Mouse (Mus musculus) lung, embryonic 16.5 days (tissue): Measurements from ENCODE around the gene Slc35f2. TPM values are rescaled to one million over a fixed set of nuclear protein-coding genes. Genes with fewer than 3 reads are reported as not detected.
A peak's percentile ranks its signal among the peaks of the same experiment; 100 is the strongest.

Experiments used
- ATAC-seq: fragments of 200-750 bp; cut with Nextera tagmentation; 2 replicates; pipeline ENCODE4 v1.8.0; 2017; ENCODE audit warnings: low read depth, mild to moderate bottlenecking, moderate library complexity
- H3K27ac ChIP-seq: fragments of 300-500 bp; sonication (generic); 2 replicates; pipeline ENCODE4 v1.5.1; 2014; ENCODE audit warnings: mild to moderate bottlenecking, control low read depth, low read length
- H3K27me3 ChIP-seq: fragments of 300-500 bp; sonication (generic); 2 replicates; pipeline ENCODE4 v1.6.1; 2014; ENCODE audit warnings: low read depth, low read length, mixed read lengths; ENCODE audit not compliant: control insufficient read depth, insufficient read depth
- H3K36me3 ChIP-seq: fragments of 300-500 bp; sonication (generic); 2 replicates; pipeline ENCODE4 v1.6.1; 2014; ENCODE audit warnings: low read length; ENCODE audit not compliant: control insufficient read depth, insufficient read depth
- H3K4me1 ChIP-seq: fragments of 300-500 bp; sonication (generic); replicated peaks from 2 replicates; pipeline ENCODE4 v1.6.1; 2014; ENCODE audit warnings: low read length, mixed read lengths; ENCODE audit not compliant: control insufficient read depth, insufficient read depth
- H3K4me2 ChIP-seq: fragments of 300-500 bp; sonication (generic); 2 replicates; pipeline ENCODE4 v1.6.1; 2014; ENCODE audit warnings: low read depth, low read length, control low read depth
- H3K4me3 ChIP-seq: fragments of 300-500 bp; sonication (generic); 2 replicates; pipeline ENCODE4 v1.5.1; 2014; ENCODE audit warnings: mild to moderate bottlenecking, low read length, control low read depth
- H3K9ac ChIP-seq: fragments of 300-500 bp; sonication (generic); 2 replicates; pipeline ENCODE4 v1.6.1; 2014; ENCODE audit warnings: low read length, control low read depth
- H3K9me3 ChIP-seq: fragments of 300-500 bp; sonication (generic); 2 replicates; pipeline ENCODE4 v1.6.1; 2016; ENCODE audit warnings: low read length; ENCODE audit not compliant: control insufficient read depth
- WGBS: fragments of 180-500 bp; shearing (Covaris S2); extraction: QIAGEN DNeasy Blood & Tissue Kit; methylation state at CpG from one replicate; pipeline ENCODE4 v1.1.7; 2014; 5-methylcytosine and 5-hydroxymethylcytosine counted together
- polyA plus RNA-seq: library from polyadenylated mRNA; unstranded; fragments of >200 nt; fragmentation: Nextera tagmentation; extraction: Ambion mirVana; gene quantifications from 2 replicates; pipeline ENCODE4 v1.2.1, GENCODE M21; 2015

Gene Slc35f2
- polyA plus RNA-seq = 5.4 and 5.8 TPM in 2 replicates

- H3K9me3 ChIP-seq = no peaks in the 10 kb centered on the region
- under 1% methylated on average over 49 of the region's 50 CpGs for WGBS
These were observed at the start of gene Slc35f2 for GRCm38 (mm10) chr9:53771344-53772021. Gene Slc35f2, plus strand, starts transcription at chr9:53771538.

DNA sequence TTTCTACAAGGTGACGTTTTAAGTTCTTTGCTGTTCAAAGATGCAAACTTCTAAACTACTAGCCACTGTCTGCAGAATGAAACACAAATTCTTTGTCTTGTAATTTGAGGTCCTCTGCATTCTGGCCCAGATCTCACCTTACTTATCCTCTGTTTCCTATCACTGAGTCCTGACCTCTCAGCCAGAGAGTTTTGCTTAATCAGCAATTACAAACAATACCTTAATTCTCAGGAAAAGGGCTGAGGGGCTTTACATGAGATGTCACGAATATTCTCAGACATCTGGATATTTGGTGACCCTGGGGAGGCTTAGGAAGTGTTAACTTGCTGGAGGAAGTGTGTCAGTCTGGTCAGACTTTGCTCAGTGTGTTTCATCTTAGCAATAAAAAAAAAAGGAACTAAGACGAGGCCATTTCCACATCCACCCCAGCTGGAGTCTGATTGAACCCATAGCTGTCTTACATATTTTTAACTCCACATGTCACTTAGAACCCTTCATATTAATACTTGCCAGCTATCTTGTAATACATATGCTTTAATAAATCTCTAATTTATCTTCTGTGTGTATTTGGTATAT is 30.4 kb upstream of the Slc35f2 start:
- Histone ChIP-seq H3K27ac (no peak overlapping the region), H3K27me3 (no peaks in the 10 kb centered on the region), H3K4me3 (no peak overlapping the region), H3K4me1 (no peaks in the 10 kb centered on the region), H3K9ac (no peak overlapping the region), H3K36me3 (no peaks in the 10 kb centered on the region), H3K4me2 (no peak overlapping the region), H3K9me3 (no peaks in the 10 kb centered on the region)
- 31% methylated on average over 3 of the region's 3 CpGs for WGBS
- no peak for ATAC-seq

More at GRCm38 (mm10) chr9:53771344-53772021, at the start of gene Slc35f2:
- Histone ChIP-seq H3K9ac (peak within 1 kb of the TSS; percentile 69), H3K4me2 (peak within 1 kb of the TSS; percentile 95), H3K4me1 (no peaks in the 10 kb centered on the region), H3K36me3 (no peaks in the 10 kb centered on the region), H3K4me3 (peak within 1 kb of the TSS; percentile 65), H3K27me3 (peaks cover 5% of the 10 kb centered on the region; the same call in 1 of the 2 replicates), H3K27ac (no peak within 1 kb of the TSS)
- ATAC-seq = peak; percentile 86

DNA sequence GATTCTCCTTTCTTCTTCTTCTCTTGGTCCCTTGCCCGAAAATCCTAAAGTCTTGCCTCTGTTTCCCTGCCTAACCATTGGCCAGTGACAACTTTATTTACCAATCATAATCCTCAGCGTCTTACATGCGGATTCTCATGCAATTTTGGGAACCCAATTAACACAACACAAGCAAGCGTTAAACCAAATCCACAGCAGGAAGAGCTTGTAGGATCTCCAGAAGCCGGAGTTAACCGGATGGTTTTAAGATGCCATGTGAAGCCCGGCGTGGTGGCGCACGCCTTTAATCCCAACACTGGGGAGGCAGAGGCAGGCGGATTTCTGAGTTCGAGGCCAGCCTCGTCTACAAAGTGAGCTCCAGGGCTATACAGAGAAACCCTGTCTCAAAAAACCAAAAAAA is 20.9 kb upstream of the Slc35f2 start:
- no peak overlapping the region for H3K9ac ChIP-seq
- ATAC-seq = no peak
- no peaks in the 10 kb centered on the region for H3K27me3 ChIP-seq
- WGBS = 85% methylated on average over 13 of the region's 13 CpGs
- H3K4me3 ChIP-seq = no peak overlapping the region
- no peaks in the 10 kb centered on the region for H3K36me3 ChIP-seq
- no peaks in the 10 kb centered on the region for H3K9me3 ChIP-seq
- no peak overlapping the region for H3K4me2 ChIP-seq
- H3K4me1 ChIP-seq = no peaks in the 10 kb centered on the region
- no peak overlapping the region for H3K27ac ChIP-seq

DNA sequence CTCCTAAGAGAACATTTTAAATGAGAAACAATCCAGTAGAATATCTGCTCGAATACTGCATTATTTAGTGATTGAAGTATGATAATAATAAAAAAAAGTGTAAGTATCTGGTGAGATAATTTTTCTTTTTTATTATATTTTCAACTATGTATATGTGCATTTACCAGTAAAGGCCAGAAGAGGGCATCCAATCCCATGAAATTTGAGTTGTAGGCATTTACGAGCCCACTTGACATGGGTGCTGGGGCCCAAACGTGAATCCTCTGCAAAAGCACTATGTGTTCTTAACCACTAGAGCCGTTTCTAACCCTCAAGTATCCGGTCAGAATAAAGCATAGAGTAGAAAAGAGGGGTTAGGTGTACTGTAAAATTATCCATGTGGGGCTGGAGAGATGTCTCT is 20.4 kb upstream of the Slc35f2 start:
- ATAC-seq = no peak
- H3K4me2 ChIP-seq = no peak overlapping the region
- no peaks in the 10 kb centered on the region for H3K9me3 ChIP-seq
- H3K4me1 ChIP-seq = no peaks in the 10 kb centered on the region
- H3K27me3 ChIP-seq = no peaks in the 10 kb centered on the region
- 40% methylated on average over 5 of the region's 5 CpGs for WGBS
- no peak overlapping the region for H3K9ac ChIP-seq
- H3K27ac ChIP-seq = no peak overlapping the region
- no peak overlapping the region for H3K4me3 ChIP-seq
- no peaks in the 10 kb centered on the region for H3K36me3 ChIP-seq

GRCm38 (mm10) chr9:53754801-53755200 is 16.5 kb upstream of the Slc35f2 start:
- Histone ChIP-seq H3K27ac (no peak overlapping the region), H3K9ac (no peak overlapping the region), H3K27me3 (no peaks in the 10 kb centered on the region), H3K4me2 (no peak overlapping the region), H3K9me3 (no peaks in the 10 kb centered on the region), H3K4me1 (no peaks in the 10 kb centered on the region), H3K4me3 (no peak overlapping the region), H3K36me3 (no peaks in the 10 kb centered on the region)
- ATAC-seq = no peak

- 86% methylated on average over 2 of the region's 2 CpGs for WGBS
- no peak for ATAC-seq
- no peak overlapping the region for H3K4me3 ChIP-seq
These were observed 13.2 kb upstream of the Slc35f2 start for GRCm38 (mm10) chr9:53758142-53758541.

GRCm38 (mm10) chr9:53764697-53765096 is 6.6 kb upstream of the Slc35f2 start:
- Histone ChIP-seq H3K27me3 (no peaks in the 10 kb centered on the region), H3K27ac (no peak overlapping the region), H3K4me2 (no peak overlapping the region), H3K4me1 (no peaks in the 10 kb centered on the region), H3K9me3 (no peaks in the 10 kb centered on the region), H3K4me3 (no peak overlapping the region), H3K36me3 (no peaks in the 10 kb centered on the region), H3K9ac (no peak overlapping the region)
- 85% methylated on average over 8 of the region's 8 CpGs for WGBS
- no peak for ATAC-seq

More at GRCm38 (mm10) chr9:53758142-53758541, 13.2 kb upstream of the Slc35f2 start:
- no peak overlapping the region for H3K9ac ChIP-seq
- no peaks in the 10 kb centered on the region for H3K9me3 ChIP-seq
- H3K36me3 ChIP-seq = no peaks in the 10 kb centered on the region
- H3K4me1 ChIP-seq = no peaks in the 10 kb centered on the region
- H3K27ac ChIP-seq = no peak overlapping the region
- H3K27me3 ChIP-seq = no peaks in the 10 kb centered on the region
- H3K4me2 ChIP-seq = no peak overlapping the region

DNA sequence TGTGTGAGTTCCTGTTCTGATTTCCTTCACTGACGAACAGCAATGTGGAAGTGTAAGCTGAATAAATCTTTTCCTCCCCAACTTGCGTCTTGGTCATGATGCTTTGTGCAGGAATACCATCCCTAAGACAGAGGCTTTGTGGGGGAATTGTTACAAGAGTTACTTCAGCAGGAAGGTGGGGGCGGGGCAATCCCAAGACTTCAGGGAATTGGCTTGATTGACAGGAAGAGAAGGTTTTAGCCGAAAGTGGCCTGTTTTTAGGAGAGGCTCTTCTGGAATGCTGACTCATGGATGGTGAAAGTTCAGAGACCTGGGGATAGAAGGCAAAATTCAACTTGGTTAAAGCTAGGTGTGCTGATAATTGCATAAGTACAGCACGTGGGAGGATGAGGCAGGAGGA is 2.9 kb upstream of the Slc35f2 start:
- Histone ChIP-seq H3K9me3 (no peaks in the 10 kb centered on the region), H3K4me3 (no peak overlapping the region), H3K4me1 (no peaks in the 10 kb centered on the region), H3K27ac (no peak overlapping the region), H3K36me3 (no peaks in the 10 kb centered on the region), H3K4me2 (no peak overlapping the region), H3K27me3 (peaks cover 5% of the 10 kb centered on the region; the same call in 1 of the 2 replicates), H3K9ac (no peak overlapping the region)
- ATAC-seq = no peak
- 77% methylated on average over 5 of the region's 5 CpGs for WGBS

- 36% methylated on average over 12 of the region's 12 CpGs for WGBS
- ATAC-seq = no peak
- Histone ChIP-seq H3K27ac (no peak overlapping the region), H3K27me3 (peaks cover 5% of the 10 kb centered on the region; the same call in 1 of the 2 replicates), H3K36me3 (no peaks in the 10 kb centered on the region), H3K4me3 (peak overlapping the region; percentile 65), H3K9ac (peak overlapping the region; percentile 69; the same call in 1 of the 2 replicates), H3K4me2 (peak overlapping the region; percentile 95), H3K4me1 (no peaks in the 10 kb centered on the region), H3K9me3 (no peaks in the 10 kb centered on the region)
These were observed 481 bp upstream of the Slc35f2 start for GRCm38 (mm10) chr9:53770771-53771343.
